Mouse (Mus musculus): ENCODE results near the gene Fam240a. TPM values are rescaled to one million over a fixed set of nuclear protein-coding genes. Genes with fewer than 3 reads are reported as not detected.

The Fam240a gene
- polyA plus RNA-seq (2016; fragmentation: Nextera tagmentation; extraction: Ambion mirVana), result not detected in 2 replicates

GRCm38 (mm10) chr9:110916786-110917185, at the start of gene Fam240a:
TSS of gene Fam240a (minus strand) at chr9:110916861.
- ATAC-seq, result no peak
- 73% methylated on average over 7 of the region's 7 CpGs for WGBS (ENCODE audit: insufficient replicate concordance)
- Histone ChIP-seq H3K27me3 (replicated peaks) (no peaks in the 10 kb centered on the region; the same call in 1 of the 2 replicates), H3K4me1 (no peaks in the 10 kb centered on the region), H3K36me3 (no peaks in the 10 kb centered on the region), H3K4me3 (no peak within 1 kb of the TSS), H3K4me2 (no peak within 1 kb of the TSS), H3K9me3 (replicated peaks) (no peaks in the 10 kb centered on the region), H3K9ac (no peak within 1 kb of the TSS), H3K27ac (no peak within 1 kb of the TSS)

GRCm38 (mm10) chr9:110965910-110966231, 49.2 kb upstream of the Fam240a start:
- Histone ChIP-seq H3K4me1 (no peaks in the 10 kb centered on the region), H3K9ac (no peak overlapping the region), H3K4me2 (no peak overlapping the region), H3K27ac (no peak overlapping the region), H3K4me3 (no peak overlapping the region), H3K36me3 (no peaks in the 10 kb centered on the region), H3K27me3 (replicated peaks) (no peaks in the 10 kb centered on the region), H3K9me3 (replicated peaks) (no peaks in the 10 kb centered on the region)
- no peak for ATAC-seq
- 71% methylated on average over 2 of the region's 2 CpGs for WGBS (ENCODE audit: insufficient replicate concordance)

- no peaks in the 10 kb centered on the region for H3K36me3 ChIP-seq
- WGBS (ENCODE audit: insufficient replicate concordance), result 79% methylated on average over 22 of the region's 22 CpGs
- H3K4me1 ChIP-seq, result no peaks in the 10 kb centered on the region
- no peaks in the 10 kb centered on the region for H3K9me3 ChIP-seq (replicated peaks)
- H3K4me2 ChIP-seq, result no peak overlapping the region
- no peak overlapping the region for H3K4me3 ChIP-seq
- no peaks in the 10 kb centered on the region for H3K27me3 ChIP-seq (replicated peaks)
- H3K9ac ChIP-seq, result no peak overlapping the region
- H3K27ac ChIP-seq, result no peak overlapping the region
- ATAC-seq, result no peak
Observed at GRCm38 (mm10) chr9:110965062-110965909, 48.6 kb upstream of the Fam240a start.

- no peak overlapping the region for H3K4me2 ChIP-seq
- 68% methylated on average over 8 of the region's 8 CpGs for WGBS (ENCODE audit: insufficient replicate concordance)
- H3K4me1 ChIP-seq, result no peaks in the 10 kb centered on the region
- H3K9ac ChIP-seq, result no peak overlapping the region
- H3K27me3 ChIP-seq (replicated peaks), result no peaks in the 10 kb centered on the region
- H3K9me3 ChIP-seq (replicated peaks), result no peaks in the 10 kb centered on the region
- no peaks in the 10 kb centered on the region for H3K36me3 ChIP-seq
- H3K4me3 ChIP-seq, result no peak overlapping the region
- H3K27ac ChIP-seq, result no peak overlapping the region
- ATAC-seq, result no peak
Observed at GRCm38 (mm10) chr9:110963566-110964115, 47.0 kb upstream of the Fam240a start.

GRCm38 (mm10) chr9:110961386-110961785, 44.7 kb upstream of the Fam240a start:
- Histone ChIP-seq H3K9ac (no peak overlapping the region), H3K4me1 (no peaks in the 10 kb centered on the region)
- 91% methylated on average over 8 of the region's 8 CpGs for WGBS (ENCODE audit: insufficient replicate concordance)

GRCm38 (mm10) chr9:110960230-110961149, 43.8 kb upstream of the Fam240a start:
- Histone ChIP-seq H3K27ac (no peak overlapping the region), H3K9ac (no peak overlapping the region), H3K4me2 (no peak overlapping the region), H3K27me3 (replicated peaks) (peaks cover 6% of the 10 kb centered on the region), H3K4me3 (no peak overlapping the region), H3K36me3 (no peaks in the 10 kb centered on the region), H3K9me3 (replicated peaks) (no peaks in the 10 kb centered on the region), H3K4me1 (no peaks in the 10 kb centered on the region)
- no peak for ATAC-seq
- 68% methylated on average over 13 of the region's 13 CpGs for WGBS (ENCODE audit: insufficient replicate concordance)

More at GRCm38 (mm10) chr9:110961386-110961785, 44.7 kb upstream of the Fam240a start:
- no peaks in the 10 kb centered on the region for H3K27me3 ChIP-seq (replicated peaks)
- H3K4me3 ChIP-seq, result no peak overlapping the region
- no peak overlapping the region for H3K4me2 ChIP-seq
- no peaks in the 10 kb centered on the region for H3K9me3 ChIP-seq (replicated peaks)
- ATAC-seq, result no peak
- H3K36me3 ChIP-seq, result no peaks in the 10 kb centered on the region
- no peak overlapping the region for H3K27ac ChIP-seq

- Histone ChIP-seq H3K36me3 (no peaks in the 10 kb centered on the region), H3K9me3 (replicated peaks) (no peaks in the 10 kb centered on the region), H3K4me2 (no peak overlapping the region), H3K27me3 (replicated peaks) (peaks cover 14% of the 10 kb centered on the region), H3K27ac (no peak overlapping the region), H3K4me1 (no peaks in the 10 kb centered on the region), H3K4me3 (no peak overlapping the region), H3K9ac (no peak overlapping the region)
- 63% methylated on average over 5 of the region's 5 CpGs for WGBS (ENCODE audit: insufficient replicate concordance)
- no peak for ATAC-seq
Observed at GRCm38 (mm10) chr9:110959669-110960068, 43.0 kb upstream of the Fam240a start.

GRCm38 (mm10) chr9:110955962-110956361, 39.3 kb upstream of the Fam240a start:
- Histone ChIP-seq H3K9ac (no peak overlapping the region), H3K4me2 (no peak overlapping the region), H3K4me3 (no peak overlapping the region), H3K36me3 (no peaks in the 10 kb centered on the region), H3K4me1 (peaks cover 11% of the 10 kb centered on the region), H3K27ac (no peak overlapping the region), H3K9me3 (replicated peaks) (no peaks in the 10 kb centered on the region), H3K27me3 (replicated peaks) (peaks cover 27% of the 10 kb centered on the region)
- 69% methylated on average over 6 of the region's 6 CpGs for WGBS (ENCODE audit: insufficient replicate concordance)
- no peak for ATAC-seq

GRCm38 (mm10) chr9:110954681-110955445, 38.2 kb upstream of the Fam240a start:
- Histone ChIP-seq H3K27me3 (replicated peaks) (peaks cover 27% of the 10 kb centered on the region), H3K4me2 (no peak overlapping the region), H3K4me1 (peaks cover 11% of the 10 kb centered on the region), H3K9ac (no peak overlapping the region), H3K4me3 (no peak overlapping the region), H3K36me3 (no peaks in the 10 kb centered on the region), H3K27ac (no peak overlapping the region), H3K9me3 (replicated peaks) (no peaks in the 10 kb centered on the region)
- no peak for ATAC-seq
- WGBS (ENCODE audit: insufficient replicate concordance), result 40% methylated on average over 2 of the region's 2 CpGs

GRCm38 (mm10) chr9:110953550-110954461, 37.1 kb upstream of the Fam240a start:
- Histone ChIP-seq H3K4me3 (peak overlapping the region; percentile 55), H3K4me1 (peaks cover 18% of the 10 kb centered on the region), H3K36me3 (no peaks in the 10 kb centered on the region), H3K4me2 (peak overlapping the region; percentile 76), H3K27me3 (replicated peaks) (peaks cover 27% of the 10 kb centered on the region), H3K9me3 (replicated peaks) (no peaks in the 10 kb centered on the region), H3K27ac (no peak overlapping the region), H3K9ac (peak overlapping the region; percentile 44)
- ATAC-seq, result peak; percentile 44
- 2% methylated on average over 44 of the region's 44 CpGs for WGBS (ENCODE audit: insufficient replicate concordance)
